Mouse (Mus musculus): ENCODE results near the gene St6galnac4.

The St6galnac4 gene

DNA sequence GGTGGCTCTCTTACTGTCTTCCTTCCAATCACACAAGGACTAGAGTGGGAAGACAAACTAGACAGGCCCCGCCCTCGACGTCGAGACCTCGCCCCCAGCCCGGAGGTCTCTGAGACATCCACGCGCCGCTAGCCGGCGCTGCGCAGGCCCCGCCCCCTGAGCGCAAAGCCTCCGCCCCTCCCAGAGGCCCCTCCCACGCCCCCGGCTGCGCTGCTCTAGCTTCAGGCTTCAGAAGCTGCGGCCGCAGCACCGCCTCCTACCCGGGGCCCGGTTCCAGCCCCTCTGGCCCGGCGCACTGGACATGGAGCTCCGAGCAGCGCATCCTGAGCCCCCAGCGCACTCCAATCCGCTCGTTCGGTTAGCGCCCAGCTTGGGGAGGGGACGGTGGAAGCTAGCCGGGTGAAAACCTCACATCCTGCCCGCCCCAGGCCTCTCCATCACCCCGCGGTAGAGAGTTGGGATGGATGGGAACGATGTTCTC lies at the start of gene St6galnac4:
TSS of gene St6galnac4 (plus strand) at position 225 of the 481 bp plus-strand sequence.
- peak; percentile 92 to 94 for DNase-seq

GRCm38 (mm10) chr2:32537360-32537905 lies 49.5 kb upstream of the St6galnac4 start:
- DNase-seq: peak; percentile 62 to 86

GRCm38 (mm10) chr2:32537941-32538340 lies 49.0 kb upstream of the St6galnac4 start:
- DNase-seq: peak; percentile 65 to 69

DNA sequence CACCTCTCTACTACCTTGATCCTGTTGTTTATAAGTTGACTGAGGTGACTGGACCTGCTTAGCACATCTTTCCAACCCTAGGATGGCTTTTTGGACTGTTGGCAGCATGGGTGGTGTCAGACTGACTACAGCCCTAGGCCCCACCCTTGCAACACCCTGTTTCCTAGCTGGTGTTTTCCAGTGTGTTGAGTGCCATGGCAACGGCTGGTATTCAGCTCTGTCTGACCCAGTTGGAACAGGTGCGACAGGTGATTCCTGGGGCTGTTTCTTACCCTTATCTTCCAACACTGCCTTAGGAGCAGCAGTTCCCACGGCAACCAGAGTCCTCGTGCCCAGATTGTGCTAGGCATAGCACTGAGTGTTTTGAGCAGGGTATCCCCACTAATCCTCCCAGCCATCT lies 48.4 kb upstream of the St6galnac4 start:
- DNase-seq: peak in 1 of 2 experiments; percentile 64

DNA sequence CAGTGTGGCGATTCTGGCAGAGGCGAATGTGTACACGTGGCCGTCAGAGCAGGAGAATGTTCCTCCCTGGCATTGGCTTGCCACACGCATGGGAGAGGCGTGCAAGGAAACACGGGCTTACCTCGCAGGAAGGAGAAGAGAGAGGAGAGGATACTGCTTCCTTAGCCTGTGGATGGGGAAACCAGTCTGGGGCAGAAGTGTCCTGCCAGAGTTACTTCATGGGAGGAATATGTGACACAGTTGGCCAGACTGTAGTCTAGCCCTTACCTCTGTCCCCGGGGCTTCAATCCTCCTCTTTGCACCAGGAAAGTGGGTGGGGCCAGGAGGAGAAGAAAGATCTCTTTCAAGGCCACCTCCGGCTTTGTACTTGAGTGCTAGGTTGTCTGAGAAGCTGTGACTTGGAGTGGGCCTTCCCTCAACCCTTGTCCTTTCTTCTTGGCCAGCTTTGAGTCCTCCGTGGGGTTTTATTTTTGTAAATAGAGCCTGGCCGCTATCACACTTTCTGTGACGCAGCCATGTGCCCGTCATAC lies 47.4 kb upstream of the St6galnac4 start:
- DNase-seq: peak in 1 of 2 experiments; percentile 48

GRCm38 (mm10) chr2:32541333-32541908 lies 45.5 kb upstream of the St6galnac4 start:
- DNase-seq: no peak

DNA sequence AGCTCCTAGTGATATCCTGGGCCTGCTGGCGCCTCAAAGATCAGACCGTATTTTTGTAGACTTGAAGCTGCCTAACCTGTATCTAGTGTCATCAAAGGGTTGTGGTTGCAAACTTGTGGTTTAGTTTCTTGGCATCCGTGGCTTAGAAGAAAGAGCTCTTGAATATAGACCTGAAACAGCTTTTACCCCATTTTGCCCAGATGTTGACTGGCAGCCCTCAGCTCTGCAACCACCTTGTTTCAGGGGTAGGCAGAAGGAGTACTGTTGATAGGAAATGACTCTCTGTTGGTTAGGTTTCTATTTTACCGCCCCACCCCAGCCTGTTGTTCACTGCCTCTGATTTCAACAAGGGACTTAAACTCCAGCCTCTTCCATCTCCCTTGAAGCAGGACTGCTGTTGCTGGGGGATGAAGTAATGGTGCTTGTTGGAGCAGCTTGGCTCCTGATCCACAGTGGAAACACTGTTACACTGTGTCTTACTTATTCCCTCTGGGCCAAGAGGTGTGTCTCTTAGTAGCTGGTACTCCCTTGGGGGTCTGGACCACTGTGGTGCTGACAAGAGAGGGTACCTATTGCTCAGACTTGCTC lies 44.8 kb upstream of the St6galnac4 start:
- DNase-seq: no peak

DNA sequence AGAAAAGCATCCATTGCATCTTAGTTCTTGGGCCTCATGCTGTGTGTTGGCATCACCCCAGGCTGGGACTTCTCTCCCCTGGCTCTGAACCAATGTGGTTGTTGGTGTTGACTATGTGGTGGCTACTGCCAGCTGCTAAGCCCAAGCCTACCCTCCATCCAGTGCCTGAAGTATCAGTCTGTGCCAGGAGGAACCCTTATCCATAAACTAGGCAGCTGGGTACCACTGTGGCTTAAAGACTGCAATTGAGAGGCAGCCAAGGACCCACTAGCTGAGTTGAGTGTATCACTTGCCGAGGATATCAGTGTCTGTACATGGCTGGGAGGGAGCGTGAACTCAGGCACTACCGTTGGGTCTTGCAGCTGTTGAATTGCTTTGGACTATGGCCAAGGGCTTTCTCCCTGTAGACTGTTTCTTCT lies 43.9 kb upstream of the St6galnac4 start:
- DNase-seq: no peak

- DNase-seq: peak; percentile 48 to 50
These were observed 39.9 kb upstream of the St6galnac4 start for GRCm38 (mm10) chr2:32546951-32547350.

DNA sequence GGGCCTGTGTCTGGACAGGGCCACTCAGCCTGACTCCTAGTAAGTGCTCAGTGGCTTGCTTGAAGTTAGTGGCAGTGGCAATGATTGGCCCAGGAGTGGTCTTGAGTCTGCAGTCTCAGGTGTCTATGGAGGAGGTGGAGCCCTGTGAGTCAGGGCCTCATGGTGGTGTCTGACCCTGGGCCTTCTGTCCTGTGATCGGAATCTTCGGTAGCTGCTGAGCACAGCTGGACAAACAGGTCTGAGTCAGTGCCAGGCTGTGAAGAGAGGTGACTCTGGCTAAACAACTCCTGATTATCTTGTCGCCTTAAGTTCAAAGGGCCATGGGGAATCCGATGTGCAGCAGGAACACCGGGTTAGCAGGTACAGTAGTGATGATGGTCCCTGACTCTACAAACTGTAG lies 39.5 kb upstream of the St6galnac4 start:
- DNase-seq: no peak

DNA sequence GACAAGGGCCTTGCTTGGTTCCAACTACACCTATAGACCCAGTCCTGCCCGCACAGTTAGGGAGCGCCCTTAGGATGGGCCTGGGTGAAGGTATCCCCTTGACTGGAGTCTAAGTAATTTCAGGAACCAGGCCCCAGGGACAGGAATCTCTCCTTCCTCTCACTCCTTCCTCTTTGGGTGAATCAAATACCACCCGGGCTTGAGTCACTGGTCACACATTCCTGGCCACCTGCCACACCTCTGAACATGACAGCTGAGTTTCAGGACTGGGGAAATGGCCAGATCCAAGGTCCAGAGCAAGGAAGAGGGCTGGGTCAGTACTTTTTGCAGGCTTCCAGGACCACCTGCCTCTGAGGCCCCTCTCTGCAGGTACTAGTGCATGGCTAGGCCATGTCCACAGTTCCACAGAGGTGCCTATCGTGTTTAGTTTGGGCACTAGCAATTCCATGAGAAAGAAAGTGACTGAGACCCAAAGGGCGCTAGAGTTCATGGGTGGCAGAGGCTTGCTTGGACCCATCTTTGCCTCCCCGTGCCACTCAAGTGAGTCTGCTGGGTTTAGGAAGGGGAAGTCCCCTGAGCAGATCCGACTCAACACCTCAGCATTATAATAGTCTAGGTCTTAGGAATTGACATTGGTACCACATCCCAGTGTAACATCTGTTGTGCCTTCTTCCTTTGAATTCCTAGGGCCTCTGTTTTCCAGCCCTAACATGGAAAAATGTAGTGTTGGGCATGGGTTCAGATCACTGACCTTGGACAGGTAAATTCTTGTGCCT lies 38.7 kb upstream of the St6galnac4 start:
- DNase-seq: peak; percentile 80 to 81

DNA sequence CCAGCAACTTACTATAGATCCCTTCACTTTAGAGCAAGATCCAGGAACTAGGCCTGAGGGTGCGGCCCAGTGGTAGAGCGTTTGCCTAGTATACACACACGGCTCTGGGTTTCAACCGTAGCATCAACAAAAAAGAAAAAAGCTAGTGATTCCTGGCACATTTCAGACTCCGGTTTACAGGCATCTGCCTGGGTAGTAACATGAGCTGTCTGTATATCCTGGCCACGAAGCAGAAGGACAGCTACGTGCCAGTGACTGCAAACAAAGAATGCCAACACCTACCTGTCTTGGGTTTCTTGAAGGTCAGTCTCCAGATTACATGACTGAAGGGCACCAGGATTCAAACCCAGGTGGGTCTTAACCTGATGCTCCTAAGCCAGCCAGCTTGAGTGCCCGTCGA lies 37.7 kb upstream of the St6galnac4 start:
- no peak for DNase-seq

- peak in 1 of 2 experiments; percentile 65 for DNase-seq
These were observed 37.1 kb upstream of the St6galnac4 start for GRCm38 (mm10) chr2:32549764-32550163.

GRCm38 (mm10) chr2:32551236-32551635 lies 35.7 kb upstream of the St6galnac4 start:
- DNase-seq: no peak

DNA sequence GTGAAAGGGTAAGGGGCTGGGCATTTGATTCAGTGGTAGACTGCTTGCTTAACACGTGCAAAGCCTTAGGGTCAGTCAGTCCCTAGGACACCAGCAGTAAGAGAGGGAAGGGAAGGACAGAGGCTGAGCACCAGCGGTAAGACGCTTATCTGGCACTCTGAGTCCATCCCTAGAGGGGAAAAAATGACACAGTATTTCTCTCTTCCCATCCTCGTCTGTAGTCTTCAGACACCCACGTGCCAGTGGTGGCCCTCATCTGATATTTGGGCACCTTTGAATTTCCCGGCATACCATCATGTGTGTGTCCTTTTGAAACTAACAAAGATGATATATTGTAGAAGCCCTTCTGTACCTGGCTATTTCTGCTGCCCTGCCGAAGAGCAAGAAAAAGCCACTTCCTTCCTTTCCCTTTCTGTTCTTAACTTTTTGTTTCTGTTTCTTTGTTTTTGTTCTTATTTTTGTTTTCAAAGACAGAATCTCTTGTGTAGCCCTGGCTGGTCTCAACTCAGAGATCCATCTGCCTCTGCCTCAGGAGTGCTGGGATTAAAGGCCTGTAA lies 33.2 kb upstream of the St6galnac4 start:
- no peak for DNase-seq

- peak in 1 of 2 experiments; percentile 42 for DNase-seq
These were observed 31.4 kb upstream of the St6galnac4 start for GRCm38 (mm10) chr2:32555484-32555883.

GRCm38 (mm10) chr2:32556019-32556418 lies 30.9 kb upstream of the St6galnac4 start:
- DNase-seq: no peak

- no peak for DNase-seq
These were observed 27.3 kb upstream of the St6galnac4 start for GRCm38 (mm10) chr2:32559570-32559969.

GRCm38 (mm10) chr2:32566536-32567063 lies 20.3 kb upstream of the St6galnac4 start:
- DNase-seq: peak; percentile 71 to 80

- peak; percentile 46 to 75 for DNase-seq
These were observed 18.7 kb upstream of the St6galnac4 start for GRCm38 (mm10) chr2:32568149-32568548.

DNA sequence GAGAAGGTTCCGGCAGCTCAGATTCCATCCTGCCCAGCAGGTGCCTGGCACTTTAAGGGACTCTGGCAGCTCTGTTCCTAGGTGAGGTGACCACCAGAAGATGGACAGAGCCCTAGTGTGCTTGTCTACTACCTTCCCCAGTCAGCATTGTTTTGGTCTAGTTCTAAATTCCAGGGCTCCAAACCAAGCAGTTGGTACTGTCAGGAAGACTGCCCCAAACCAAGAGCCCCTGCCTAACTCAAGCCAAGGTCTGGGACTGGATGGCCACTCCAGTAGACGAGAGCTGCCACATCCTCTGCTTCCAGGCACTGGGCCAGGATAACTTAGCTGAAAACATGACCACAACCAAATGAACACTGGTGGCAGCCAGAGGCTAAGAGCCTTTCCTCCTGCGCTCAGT lies 18.0 kb upstream of the St6galnac4 start:
- DNase-seq: no peak

DNA sequence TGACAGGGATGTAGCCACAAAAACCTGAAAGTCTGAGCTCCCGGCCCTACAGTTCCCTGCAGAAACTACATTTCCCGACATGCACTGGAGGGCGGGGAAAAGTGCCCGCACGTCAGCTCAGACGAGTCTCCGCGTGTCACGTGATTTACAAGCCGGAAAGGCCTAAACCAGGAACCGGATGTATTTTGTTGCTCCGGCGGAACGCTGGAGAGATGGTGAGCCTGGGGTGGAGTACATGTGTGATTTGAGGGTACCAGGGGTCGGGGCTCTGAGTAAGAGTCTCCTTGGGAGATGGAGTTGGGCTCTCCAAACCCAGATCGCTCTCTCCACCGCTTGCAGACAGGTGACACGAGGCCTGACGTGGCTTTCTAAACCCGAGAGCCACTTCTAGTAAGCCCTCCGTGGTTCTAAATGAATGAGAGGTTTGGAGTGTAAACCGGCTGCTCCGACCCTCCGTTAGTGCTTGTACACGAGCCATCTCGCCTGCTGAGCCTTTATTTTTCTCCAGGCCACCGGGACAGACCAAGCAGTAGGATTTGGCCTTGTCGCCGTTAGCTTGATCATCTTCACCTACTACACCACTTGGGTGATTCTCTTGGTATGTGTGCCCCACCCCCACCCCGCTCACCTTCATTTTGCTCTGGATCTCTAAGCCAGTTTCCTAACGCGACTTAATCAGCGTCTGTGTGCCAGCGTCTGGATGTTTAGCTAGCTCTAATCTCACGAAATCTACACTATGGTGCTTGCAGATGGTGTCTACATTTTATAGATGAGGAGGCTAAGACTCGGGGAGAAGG lies 16.0 kb upstream of the St6galnac4 start, which contains the start of gene Dpm2:
TSS of gene Dpm2 (plus strand) at position 161 of the 797 bp plus-strand sequence.
- peak; percentile 94 to 95 for DNase-seq

All from kidney, postnatal 25 days (tissue).